Mouse (Mus musculus) liver, embryonic 13.5 days (tissue): ENCODE data around the gene Kansl1l. TPM values are rescaled to one million over a fixed set of nuclear protein-coding genes. Genes with fewer than 3 reads are reported as not detected.

Source experiments
- ATAC-seq: fragments of 200-750 bp; cut with Nextera tagmentation; 2 replicates; pipeline ENCODE4 v1.8.0; 2017; ENCODE audit warnings: low read depth, mild to moderate bottlenecking, moderate number of reproducible peaks, moderate library complexity
- DNase-seq: peaks from one replicate; pipeline ENCODE4 v3.0.0; 2022
- H3K27ac ChIP-seq: fragments of 300-500 bp; sonication (generic); 2 replicates; pipeline ENCODE4 v1.5.1; 2015; ENCODE audit warnings: moderate library complexity, mild to moderate bottlenecking, inconsistent platforms
- H3K27me3 ChIP-seq: fragments of 300-500 bp; sonication (generic); 2 replicates; pipeline ENCODE4 v1.6.1; 2015; ENCODE audit warnings: mild to moderate bottlenecking, inconsistent platforms
- H3K36me3 ChIP-seq: fragments of 300-500 bp; sonication (generic); 2 replicates; pipeline ENCODE4 v1.6.1; 2015; ENCODE audit warnings: mild to moderate bottlenecking, inconsistent platforms
- H3K4me1 ChIP-seq: fragments of 300-500 bp; sonication (generic); replicated peaks from 2 replicates; pipeline ENCODE4 v1.6.1; 2015; ENCODE audit warnings: inconsistent platforms
- H3K4me2 ChIP-seq: fragments of 300-500 bp; sonication (generic); 2 replicates; pipeline ENCODE4 v1.6.1; 2015; ENCODE audit warnings: inconsistent platforms, mild to moderate bottlenecking, moderate library complexity
- H3K4me3 ChIP-seq: fragments of 300-500 bp; sonication (generic); replicated peaks from 2 replicates; pipeline ENCODE4 v1.5.1; 2015; ENCODE audit warnings: mild to moderate bottlenecking, inconsistent platforms
- H3K9ac ChIP-seq: fragments of 300-500 bp; sonication (generic); 2 replicates; pipeline ENCODE4 v1.6.1; 2015; ENCODE audit warnings: mild to moderate bottlenecking, inconsistent platforms
- H3K9me3 ChIP-seq: fragments of 300-500 bp; sonication (generic); replicated peaks from 2 replicates; pipeline ENCODE4 v1.6.1; 2016; ENCODE audit warnings: inconsistent platforms
- WGBS: fragments of 180-500 bp; shearing (Covaris S2); methylation state at CpG from one replicate; pipeline ENCODE4 v1.1.7; 2015; ENCODE audit not compliant: insufficient replicate concordance; 5-methylcytosine and 5-hydroxymethylcytosine counted together
- polyA plus RNA-seq: library from polyadenylated mRNA; unstranded; fragments of >200 nt; fragmentation: Nextera tagmentation; extraction: Ambion mirVana; gene quantifications from 2 replicates; pipeline ENCODE4 v1.2.1, GENCODE M21; 2015

Gene Kansl1l
- polyA plus RNA-seq, 1 experiment from 2014 or later, result 2.3 TPM

DNA sequence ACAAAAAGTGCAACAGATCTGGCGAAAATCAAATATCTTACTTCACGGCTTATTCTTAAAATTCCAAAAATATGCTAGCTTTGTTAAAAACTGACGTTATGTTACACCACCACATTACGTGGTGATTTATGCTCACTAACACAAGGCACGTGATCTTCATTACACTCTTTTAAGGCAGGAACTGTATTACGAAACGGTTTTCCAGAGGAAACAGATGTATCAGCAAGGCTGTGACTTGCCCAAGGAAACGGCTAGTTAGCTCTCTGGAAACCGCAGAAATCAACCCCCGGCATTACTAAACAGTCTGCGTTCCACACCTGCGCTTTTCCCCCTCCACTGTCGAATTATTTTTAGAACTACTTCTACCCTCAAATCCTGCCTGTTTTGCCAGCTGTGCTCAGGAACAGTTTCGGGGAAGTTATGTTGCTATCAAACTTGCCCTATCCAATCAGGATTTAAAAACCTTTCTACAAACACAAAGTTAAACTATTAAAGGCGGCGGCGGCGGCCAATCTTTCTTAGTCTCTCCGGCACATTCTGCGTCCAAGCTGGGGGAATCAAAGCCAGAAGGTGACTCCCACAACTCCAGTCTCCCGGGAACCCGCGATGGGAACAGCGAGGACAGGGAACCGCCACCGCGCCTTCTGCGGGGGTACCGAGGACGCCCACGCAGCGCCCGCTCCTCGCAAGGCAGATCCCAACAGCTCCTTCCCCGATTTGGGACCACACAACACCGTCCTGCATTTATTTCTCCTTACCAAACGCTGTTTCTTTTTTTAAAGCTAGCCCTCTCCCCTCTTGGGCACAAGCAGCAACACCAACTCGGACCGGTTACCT lies 1.2 kb downstream of the Kansl1l start:
- H3K9me3 ChIP-seq, result no peaks in the 10 kb centered on the region
- peak; percentile 30 for DNase-seq
- peak; percentile 5; the same call in 1 of the 2 replicates for ATAC-seq

DNA sequence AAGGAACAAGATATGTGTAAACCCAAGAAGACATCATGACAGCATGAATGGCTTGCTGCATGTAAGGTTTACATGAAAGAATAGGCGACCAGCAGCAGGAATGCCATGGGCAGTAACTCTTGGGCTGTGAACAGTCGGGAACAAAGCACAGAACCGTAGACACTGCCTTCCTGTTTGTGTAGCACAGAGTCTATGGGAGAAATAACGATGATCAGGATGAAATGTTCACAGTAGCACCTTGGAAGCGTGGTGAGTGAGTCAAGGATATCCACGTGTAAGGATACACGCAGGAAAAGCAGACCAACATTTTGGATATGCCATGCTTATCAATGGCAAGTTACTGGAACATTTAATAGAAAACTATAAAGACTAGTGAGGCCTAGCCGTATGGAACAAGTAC lies 2.6 kb downstream of the Kansl1l start:
- 32% methylated on average over 8 of the region's 8 CpGs for WGBS
- Histone ChIP-seq H3K36me3 (no peaks in the 10 kb centered on the region), H3K27ac (peak overlapping the region; percentile 48), H3K9ac (peak overlapping the region; percentile 29; the same call in 1 of the 2 replicates), H3K4me3 (0 out of 2 replicates have a peak overlapping the region, but pooled peaks have one; percentile 2), H3K27me3 (no peaks in the 10 kb centered on the region), H3K4me1 (peaks cover 14% of the 10 kb centered on the region), H3K9me3 (no peaks in the 10 kb centered on the region), H3K4me2 (peak overlapping the region; percentile 37)
- DNase-seq, result no peak
- no peak for ATAC-seq

More for the DNA sequence above, 1.2 kb downstream of the Kansl1l start:
- WGBS, result under 1% methylated on average over 39 of the region's 39 CpGs
- H3K9ac ChIP-seq, result peak overlapping the region; percentile 82
- peak overlapping the region; percentile 95 for H3K4me2 ChIP-seq
- peak overlapping the region; percentile 88 for H3K4me3 ChIP-seq
- peak overlapping the region; percentile 86 for H3K27ac ChIP-seq
- H3K36me3 ChIP-seq, result no peaks in the 10 kb centered on the region
- peaks cover 14% of the 10 kb centered on the region for H3K4me1 ChIP-seq
- no peaks in the 10 kb centered on the region for H3K27me3 ChIP-seq

DNA sequence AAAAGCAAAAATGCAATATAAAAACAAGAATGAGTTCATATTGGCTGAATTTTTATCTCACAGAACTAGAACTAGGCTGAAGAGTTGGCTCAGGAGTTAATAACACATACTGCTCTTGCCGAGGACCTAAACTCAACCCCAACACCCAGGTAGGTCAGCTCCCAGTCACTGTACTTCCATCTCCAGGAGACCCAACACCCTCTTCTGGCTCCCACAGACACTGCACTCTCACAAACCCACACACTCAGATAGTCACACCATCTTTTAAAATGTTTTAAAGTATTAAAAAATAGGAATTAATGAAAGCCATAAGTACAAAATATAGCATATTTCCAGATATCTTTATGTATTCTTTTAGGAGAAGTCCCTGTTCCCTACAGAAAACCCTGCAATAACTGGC lies 4.2 kb downstream of the Kansl1l start:
- H3K4me3 ChIP-seq, result no peak overlapping the region
- DNase-seq, result no peak
- no peak for ATAC-seq
- no peaks in the 10 kb centered on the region for H3K36me3 ChIP-seq
- H3K9me3 ChIP-seq, result no peaks in the 10 kb centered on the region
- no peak overlapping the region for H3K9ac ChIP-seq
- 83% methylated on average over 1 of the region's 1 CpGs for WGBS
- H3K4me2 ChIP-seq, result no peak overlapping the region
- no peaks in the 10 kb centered on the region for H3K27me3 ChIP-seq
- peaks cover 14% of the 10 kb centered on the region for H3K4me1 ChIP-seq
- H3K27ac ChIP-seq, result no peak overlapping the region

DNA sequence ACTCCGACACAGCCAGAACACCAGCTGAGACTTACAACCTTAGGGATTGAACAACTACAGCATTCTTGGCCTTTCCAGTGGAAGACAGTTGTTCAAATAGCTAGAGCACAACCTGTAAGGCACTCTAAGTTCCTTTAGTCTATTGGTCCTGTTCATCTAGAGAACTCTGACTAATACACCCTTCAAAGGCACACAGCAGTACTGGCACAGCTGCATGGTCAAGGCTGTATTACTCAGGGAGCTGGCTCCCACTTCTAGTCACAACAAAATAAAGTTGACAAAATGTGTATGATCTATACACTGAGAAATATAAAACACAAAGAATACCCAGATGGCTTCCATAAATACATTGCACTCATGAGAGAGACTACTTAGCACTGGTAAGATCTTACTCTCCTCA lies 10.5 kb downstream of the Kansl1l start:
- Histone ChIP-seq H3K9ac (no peak overlapping the region), H3K27me3 (no peaks in the 10 kb centered on the region), H3K4me2 (no peak overlapping the region), H3K27ac (no peak overlapping the region), H3K4me3 (no peak overlapping the region), H3K36me3 (no peaks in the 10 kb centered on the region), H3K4me1 (no peaks in the 10 kb centered on the region), H3K9me3 (no peaks in the 10 kb centered on the region)
- ATAC-seq (no peak), DNase-seq (no peak)
- 76% methylated on average over 1 of the region's 1 CpGs for WGBS

DNA sequence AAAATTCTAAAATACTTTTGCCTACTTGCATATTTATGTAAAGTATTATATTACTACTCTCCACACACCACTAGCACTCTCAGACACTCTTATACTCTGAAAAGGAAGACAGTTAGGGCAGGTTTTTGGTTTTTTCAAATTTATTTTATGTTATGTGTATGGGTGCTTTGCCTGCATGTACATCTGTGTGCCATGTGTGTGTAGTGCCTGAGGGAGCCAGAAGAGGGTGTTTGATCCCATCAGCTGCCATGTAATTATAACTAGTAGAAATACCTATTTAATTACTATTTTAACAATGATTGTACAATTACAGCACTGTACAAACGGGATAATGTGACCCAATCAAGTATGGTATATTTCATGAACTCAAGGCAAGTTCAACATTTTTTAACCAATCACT lies 12.0 kb downstream of the Kansl1l start:
- Histone ChIP-seq H3K9ac (no peak overlapping the region), H3K36me3 (no peaks in the 10 kb centered on the region), H3K4me3 (no peak overlapping the region), H3K9me3 (no peaks in the 10 kb centered on the region), H3K4me2 (no peak overlapping the region), H3K27me3 (no peaks in the 10 kb centered on the region), H3K27ac (no peak overlapping the region), H3K4me1 (no peaks in the 10 kb centered on the region)
- no peak for DNase-seq
- 66% methylated on average over 1 of the region's 1 CpGs for WGBS
- ATAC-seq, result no peak

DNA sequence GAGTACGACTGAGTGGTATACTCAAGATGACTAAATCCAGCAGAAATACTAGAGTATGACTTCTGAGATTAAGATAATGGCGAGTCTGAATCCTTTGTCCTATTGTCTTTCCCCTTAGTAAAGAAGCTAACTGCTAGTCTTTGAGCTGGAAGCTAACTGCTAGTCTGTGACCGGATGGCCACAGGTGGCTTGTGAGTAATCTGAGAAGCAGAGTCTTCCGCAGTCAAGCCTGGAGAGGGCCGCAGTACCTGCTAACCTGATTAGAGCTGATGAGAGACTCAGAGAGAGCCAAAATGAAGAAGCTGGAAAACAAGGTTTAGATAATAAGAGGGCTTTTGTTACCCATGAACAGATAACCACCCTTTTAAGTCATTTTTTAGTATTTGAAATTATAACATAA lies 12.7 kb downstream of the Kansl1l start:
- H3K4me3 ChIP-seq, result no peak overlapping the region
- ATAC-seq (no peak), DNase-seq (no peak)
- no peaks in the 10 kb centered on the region for H3K27me3 ChIP-seq
- H3K9me3 ChIP-seq, result no peaks in the 10 kb centered on the region
- no peak overlapping the region for H3K27ac ChIP-seq
- no peak overlapping the region for H3K9ac ChIP-seq
- no peak overlapping the region for H3K4me2 ChIP-seq
- 67% methylated on average over 5 of the region's 5 CpGs for WGBS
- H3K4me1 ChIP-seq, result no peaks in the 10 kb centered on the region
- H3K36me3 ChIP-seq, result no peaks in the 10 kb centered on the region

DNA sequence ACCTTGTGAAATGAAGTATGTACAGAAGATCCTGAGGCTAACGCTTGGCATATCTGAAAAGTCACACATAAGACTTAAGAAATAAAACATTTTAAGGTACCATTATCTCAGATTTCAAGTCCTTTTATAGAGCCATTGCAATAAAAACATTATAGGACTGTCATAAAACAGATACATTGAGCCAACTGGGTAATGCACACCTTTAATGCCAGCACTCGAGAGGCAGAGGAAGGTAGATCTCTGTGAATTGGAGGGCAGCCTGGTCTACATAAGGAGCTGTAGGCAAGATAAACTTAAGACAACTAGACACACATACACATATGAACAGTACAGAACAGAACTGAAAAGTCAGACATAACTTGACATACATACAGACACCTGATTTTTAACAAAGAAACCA lies 19.4 kb downstream of the Kansl1l start:
- Histone ChIP-seq H3K4me2 (no peak overlapping the region), H3K9me3 (no peaks in the 10 kb centered on the region), H3K36me3 (no peaks in the 10 kb centered on the region), H3K4me3 (no peak overlapping the region), H3K27me3 (no peaks in the 10 kb centered on the region), H3K9ac (no peak overlapping the region), H3K27ac (no peak overlapping the region), H3K4me1 (no peaks in the 10 kb centered on the region)
- ATAC-seq (no peak), DNase-seq (no peak)
- 78% methylated on average over 2 of the region's 2 CpGs for WGBS

DNA sequence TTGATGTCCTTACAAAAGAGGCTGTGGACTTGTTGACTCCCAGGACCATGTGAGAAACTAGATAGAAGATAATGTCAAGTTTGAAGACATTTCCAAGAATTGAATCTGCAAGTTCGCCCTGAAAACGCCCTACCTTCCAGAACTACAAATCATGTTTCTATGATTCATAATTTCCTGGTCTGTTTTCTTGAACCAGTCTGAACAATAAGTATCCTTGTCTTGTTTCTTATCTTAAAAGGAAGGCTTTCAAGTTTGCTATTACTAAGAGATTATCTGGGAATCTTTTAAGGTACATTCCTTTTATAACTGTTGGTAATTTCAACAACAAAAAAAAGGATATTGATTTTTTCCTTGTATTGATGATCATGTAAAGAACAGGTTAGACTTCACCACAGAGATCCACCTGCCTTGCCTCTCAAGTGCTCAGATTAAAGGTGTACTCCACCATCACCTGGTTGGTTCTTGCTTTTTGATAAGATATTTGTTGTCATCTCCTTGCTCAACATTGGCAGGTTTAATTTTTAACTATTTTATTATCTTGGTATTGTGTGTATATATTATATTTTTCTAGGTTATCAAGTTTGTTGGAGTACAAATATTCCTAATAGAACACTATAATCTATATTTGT lies 24.4 kb downstream of the Kansl1l start:
- ATAC-seq, result no peak
- WGBS, result 39% methylated on average over 2 of the region's 2 CpGs

DNA sequence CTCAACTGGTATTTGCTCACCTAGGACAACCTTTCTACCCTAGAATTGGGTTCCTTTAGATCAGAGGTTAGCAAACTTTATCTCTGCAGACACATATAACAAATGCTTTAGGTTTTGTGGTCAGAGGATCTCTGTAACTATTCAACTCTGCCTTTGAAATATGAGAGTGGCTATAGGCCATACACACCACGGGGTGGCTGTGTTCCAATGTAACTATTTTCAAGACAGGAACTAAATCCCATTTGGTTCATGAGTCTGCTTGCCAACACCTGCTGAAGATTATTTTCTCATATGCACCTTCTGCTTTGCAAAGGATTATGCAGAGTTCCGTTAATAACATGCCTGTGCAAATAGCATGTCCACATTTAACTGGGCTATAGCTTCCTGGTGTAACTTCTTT lies 35.1 kb downstream of the Kansl1l start:
- no peak overlapping the region for H3K4me2 ChIP-seq
- 55% methylated on average over 2 of the region's 2 CpGs for WGBS
- H3K9me3 ChIP-seq, result no peaks in the 10 kb centered on the region
- no peak overlapping the region for H3K27ac ChIP-seq
- no peak overlapping the region for H3K9ac ChIP-seq
- no peaks in the 10 kb centered on the region for H3K27me3 ChIP-seq
- no peak overlapping the region for H3K4me3 ChIP-seq
- ATAC-seq (no peak), DNase-seq (no peak)
- H3K36me3 ChIP-seq, result no peaks in the 10 kb centered on the region
- H3K4me1 ChIP-seq, result no peaks in the 10 kb centered on the region

More for the DNA sequence above, 24.4 kb downstream of the Kansl1l start:
- H3K4me1 ChIP-seq, result no peaks in the 10 kb centered on the region
- H3K9ac ChIP-seq, result no peak overlapping the region
- H3K27ac ChIP-seq, result no peak overlapping the region
- H3K36me3 ChIP-seq, result no peaks in the 10 kb centered on the region
- H3K4me2 ChIP-seq, result no peak overlapping the region
- DNase-seq, result no peak
- H3K9me3 ChIP-seq, result no peaks in the 10 kb centered on the region
- no peak overlapping the region for H3K4me3 ChIP-seq
- H3K27me3 ChIP-seq, result no peaks in the 10 kb centered on the region

DNA sequence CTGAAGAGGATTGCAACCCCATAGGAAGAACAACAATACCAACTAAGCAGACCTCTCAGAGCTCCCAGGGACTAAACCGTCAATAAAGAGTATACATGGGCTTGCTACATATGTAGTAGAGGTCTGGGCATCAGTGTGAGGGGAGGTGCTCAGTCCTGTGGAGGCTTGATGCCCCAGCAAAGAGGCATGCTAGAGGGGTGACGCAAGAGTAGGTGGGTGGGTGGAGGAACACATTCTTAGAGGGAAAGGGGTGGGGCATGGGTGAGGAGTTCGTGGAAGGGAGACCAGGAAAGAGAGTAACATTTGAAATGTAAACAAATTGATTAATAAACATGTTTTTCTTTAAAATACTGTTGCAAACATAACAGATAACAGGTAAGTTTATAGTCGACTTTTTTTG lies 36.3 kb downstream of the Kansl1l start:
- Histone ChIP-seq H3K4me2 (no peak overlapping the region), H3K27ac (no peak overlapping the region), H3K36me3 (no peaks in the 10 kb centered on the region), H3K9me3 (no peaks in the 10 kb centered on the region), H3K27me3 (no peaks in the 10 kb centered on the region), H3K9ac (no peak overlapping the region), H3K4me3 (no peak overlapping the region), H3K4me1 (no peaks in the 10 kb centered on the region)
- DNase-seq (no peak), ATAC-seq (no peak)
- 53% methylated on average over 4 of the region's 4 CpGs for WGBS

DNA sequence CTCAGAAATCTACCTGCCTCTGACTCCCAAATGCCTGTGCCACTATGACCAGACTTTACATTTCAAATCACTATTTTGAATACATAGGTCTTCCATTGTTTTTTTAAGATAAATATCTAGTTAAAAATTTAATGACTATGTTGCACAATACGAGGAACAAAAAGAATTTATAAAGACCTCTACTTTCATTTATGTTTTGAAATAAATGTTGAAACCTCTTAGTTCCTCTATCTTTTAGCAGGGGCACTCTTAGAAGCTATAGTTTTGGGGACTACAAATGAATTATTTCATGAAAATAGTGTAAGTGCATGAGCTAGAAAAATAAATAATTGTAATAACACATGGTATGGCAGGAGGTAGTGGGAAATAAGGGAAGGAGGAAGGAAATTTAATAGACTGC lies 38.6 kb downstream of the Kansl1l start:
- Histone ChIP-seq H3K9ac (no peak overlapping the region), H3K27ac (no peak overlapping the region), H3K4me2 (no peak overlapping the region), H3K4me1 (no peaks in the 10 kb centered on the region), H3K4me3 (no peak overlapping the region), H3K36me3 (no peaks in the 10 kb centered on the region), H3K27me3 (no peaks in the 10 kb centered on the region), H3K9me3 (no peaks in the 10 kb centered on the region)
- 68% methylated on average over 1 of the region's 1 CpGs for WGBS
- no peak for ATAC-seq
- no peak for DNase-seq

DNA sequence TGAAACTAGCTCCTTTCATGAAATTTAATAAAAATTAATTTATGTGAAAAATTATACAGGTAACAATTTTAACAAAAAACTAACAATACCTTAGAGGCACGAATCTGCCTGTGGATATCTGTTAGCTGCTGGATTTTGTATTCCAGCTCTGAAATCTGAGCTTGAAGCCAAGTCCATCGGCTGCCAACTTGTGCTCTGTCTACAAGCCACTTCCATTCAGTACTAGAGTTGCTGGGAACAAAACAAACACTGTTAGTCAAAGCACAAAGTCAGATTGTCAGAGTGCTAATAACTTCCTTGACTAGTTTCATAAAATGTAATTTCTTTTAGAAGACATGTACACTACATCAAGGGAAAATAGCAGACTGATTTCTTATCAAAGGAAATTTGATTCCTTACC lies 39.5 kb downstream of the Kansl1l start:
- Histone ChIP-seq H3K4me2 (no peak overlapping the region), H3K9me3 (no peaks in the 10 kb centered on the region), H3K9ac (no peak overlapping the region), H3K27ac (no peak overlapping the region), H3K4me1 (no peaks in the 10 kb centered on the region), H3K27me3 (no peaks in the 10 kb centered on the region), H3K36me3 (no peaks in the 10 kb centered on the region), H3K4me3 (no peak overlapping the region)
- no peak for DNase-seq
- 58% methylated on average over 2 of the region's 2 CpGs for WGBS
- ATAC-seq, result no peak
